Mouse (Mus musculus): ENCODE measurements at regions not wholly inside any gene's neighbourhood (a gene's known extent, or its start where the extent isn't known, plus 50 kb on each side); places are given as distances from the start of the nearest gene placed in this dataset.

DNA sequence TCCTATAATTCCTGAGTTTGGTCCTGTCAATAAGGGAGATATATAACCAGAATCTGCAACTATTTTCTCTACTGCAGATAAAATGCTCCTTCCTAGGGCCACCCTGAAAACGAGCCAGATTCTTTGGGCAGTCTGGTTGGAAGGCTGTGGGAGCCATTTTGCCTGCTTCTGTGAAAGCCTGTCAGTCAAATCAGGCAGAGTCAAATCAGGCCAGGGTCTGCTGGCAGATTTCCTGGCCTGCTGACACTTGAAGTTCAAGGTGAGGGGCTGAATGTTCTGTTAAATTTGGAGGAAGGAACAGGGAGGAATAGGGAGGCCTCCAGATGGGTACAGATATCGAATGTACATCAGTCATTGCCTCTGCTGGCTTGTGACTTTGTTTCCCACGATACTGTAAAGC, 206.0 kb upstream of the Pkn2 start:
- WGBS, result 82% methylated on average over 3 of the region's 3 CpGs
- Histone ChIP-seq H3K4me1 (peaks cover 15% of the 10 kb centered on the region), H3K27me3 (ENCODE audit: low read depth, poor library complexity, severe bottlenecking) (no peaks in the 10 kb centered on the region), H3K9me3 (replicated peaks) (no peaks in the 10 kb centered on the region), H3K36me3 (no peaks in the 10 kb centered on the region), H3K27ac (no peak overlapping the region), H3K4me3 (no peak overlapping the region)
- no peak for DNase-seq (ENCODE audit: low spot score)

DNA sequence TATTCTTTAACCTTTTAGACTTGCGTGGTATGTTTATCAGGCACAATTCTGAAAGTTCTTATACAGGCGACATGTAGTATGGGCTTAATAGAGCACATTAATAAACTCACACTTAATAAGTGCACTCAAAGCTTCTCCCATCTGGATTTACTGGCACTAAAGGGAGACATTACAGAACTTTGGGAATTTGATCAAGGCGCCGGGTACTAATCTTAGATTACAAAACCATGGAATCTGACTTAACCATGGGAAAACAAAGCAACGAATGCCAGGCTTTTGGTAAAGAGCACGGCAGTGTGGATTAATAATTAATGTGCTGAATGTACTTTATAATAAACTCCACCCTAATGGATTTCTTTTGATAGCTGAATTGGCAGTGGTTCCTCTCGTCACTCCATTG, 196.5 kb upstream of the Pkn2 start:
- no peak for DNase-seq (ENCODE audit: low spot score)
- H3K27me3 ChIP-seq (ENCODE audit: low read depth, poor library complexity, severe bottlenecking), result no peaks in the 10 kb centered on the region
- H3K36me3 ChIP-seq, result no peaks in the 10 kb centered on the region
- no peaks in the 10 kb centered on the region for H3K4me1 ChIP-seq
- 96% methylated on average over 7 of the region's 7 CpGs for WGBS
- H3K9me3 ChIP-seq (replicated peaks), result no peaks in the 10 kb centered on the region
- H3K4me3 ChIP-seq, result no peak overlapping the region
- no peak overlapping the region for H3K27ac ChIP-seq

DNA sequence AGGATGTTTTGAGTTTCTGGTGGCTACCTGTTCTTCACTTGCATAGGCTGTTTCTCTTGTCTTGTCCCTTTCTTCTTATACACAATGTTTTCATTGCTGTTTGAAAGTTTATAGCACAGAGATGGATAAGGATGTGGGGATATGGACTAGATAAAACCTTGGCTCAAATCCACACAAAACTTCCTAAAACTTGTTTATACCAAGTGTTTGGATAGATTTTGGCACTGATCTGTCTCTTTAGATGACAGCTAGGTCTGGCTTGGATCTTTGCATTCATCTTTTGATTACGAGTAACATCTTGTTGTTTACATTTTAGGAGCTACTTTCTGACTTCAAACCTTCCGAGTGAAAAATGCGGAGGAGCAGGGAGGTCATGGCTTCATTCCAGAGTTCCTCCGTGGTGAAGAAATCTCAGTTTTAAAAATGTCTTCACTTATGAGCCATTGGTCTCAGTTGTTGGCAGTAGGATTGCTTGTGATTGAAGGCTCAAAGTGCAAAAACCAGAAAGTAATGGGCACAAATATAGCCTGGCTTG, 190.1 kb upstream of the Pkn2 start:
- WGBS, result 93% methylated on average over 4 of the region's 4 CpGs
- Histone ChIP-seq H3K4me1 (no peaks in the 10 kb centered on the region), H3K4me3 (no peak overlapping the region), H3K27ac (no peak overlapping the region), H3K36me3 (no peaks in the 10 kb centered on the region), H3K27me3 (ENCODE audit: low read depth, poor library complexity, severe bottlenecking) (no peaks in the 10 kb centered on the region), H3K9me3 (replicated peaks) (no peaks in the 10 kb centered on the region)
- DNase-seq (ENCODE audit: low spot score), result no peak

DNA sequence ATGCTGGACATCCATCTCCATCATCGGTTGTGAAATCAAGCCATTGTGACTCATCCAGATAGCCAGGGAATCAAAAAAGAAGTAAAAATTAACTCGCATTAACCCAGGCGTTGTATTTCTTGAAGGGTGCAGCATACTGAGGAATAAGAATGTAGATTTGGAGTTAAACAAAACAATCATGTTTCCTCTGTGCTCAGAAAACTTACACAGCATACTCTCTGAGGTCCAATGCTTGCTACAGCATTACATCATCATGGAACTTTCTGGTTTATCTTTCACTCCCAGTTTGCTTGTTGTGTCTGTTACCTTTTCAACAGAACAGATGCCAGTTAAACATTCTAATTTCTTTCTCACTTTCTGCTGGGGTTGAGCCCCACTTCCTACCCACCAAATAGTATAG, 173.1 kb upstream of the Pkn2 start:
- Histone ChIP-seq H3K27me3 (ENCODE audit: low read depth, poor library complexity, severe bottlenecking) (no peaks in the 10 kb centered on the region), H3K4me3 (no peak overlapping the region), H3K9me3 (replicated peaks) (no peaks in the 10 kb centered on the region), H3K27ac (no peak overlapping the region), H3K4me1 (no peaks in the 10 kb centered on the region), H3K36me3 (no peaks in the 10 kb centered on the region)
- 96% methylated on average over 3 of the region's 3 CpGs for WGBS
- no peak for DNase-seq (ENCODE audit: low spot score)

DNA sequence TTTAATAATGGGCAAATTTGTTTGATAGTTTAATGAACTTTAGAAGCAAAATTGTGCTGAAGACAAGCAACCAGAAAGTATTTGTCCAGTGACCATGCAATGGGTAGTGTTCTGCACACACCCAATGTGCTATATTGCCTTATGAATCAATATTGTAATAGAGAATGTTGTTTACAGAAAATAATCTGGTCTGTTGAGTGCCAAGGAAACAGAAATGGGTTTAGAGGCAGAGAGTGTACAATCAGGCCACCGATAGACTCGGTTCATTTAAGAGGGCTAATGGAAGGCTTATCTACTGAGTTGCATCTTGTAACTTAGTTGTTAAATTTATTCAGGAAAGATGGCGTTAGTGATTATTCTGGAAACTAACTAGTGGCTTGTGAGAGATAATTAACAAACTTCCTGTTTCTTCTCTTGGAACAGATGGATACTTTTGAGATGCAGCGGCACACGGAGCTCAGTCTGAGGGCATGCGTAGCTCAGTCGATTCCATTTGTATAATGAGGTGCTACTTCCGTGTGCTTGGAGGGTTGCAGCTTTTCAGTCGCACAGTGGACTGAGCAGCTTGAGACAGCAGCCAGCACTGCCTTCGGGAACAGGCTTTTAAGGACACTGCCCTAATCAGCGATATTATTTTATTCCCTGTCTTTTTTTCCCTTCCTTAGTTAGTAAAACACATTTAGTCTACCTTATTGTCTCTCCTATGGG, 171.6 kb upstream of the Pkn2 start:
- no peak for DNase-seq (ENCODE audit: low spot score)
- no peaks in the 10 kb centered on the region for H3K9me3 ChIP-seq (replicated peaks)
- H3K27me3 ChIP-seq (ENCODE audit: low read depth, poor library complexity, severe bottlenecking), result no peaks in the 10 kb centered on the region
- H3K4me3 ChIP-seq, result no peak overlapping the region
- 76% methylated on average over 11 of the region's 11 CpGs for WGBS
- H3K27ac ChIP-seq, result no peak overlapping the region
- no peaks in the 10 kb centered on the region for H3K36me3 ChIP-seq
- no peaks in the 10 kb centered on the region for H3K4me1 ChIP-seq

DNA sequence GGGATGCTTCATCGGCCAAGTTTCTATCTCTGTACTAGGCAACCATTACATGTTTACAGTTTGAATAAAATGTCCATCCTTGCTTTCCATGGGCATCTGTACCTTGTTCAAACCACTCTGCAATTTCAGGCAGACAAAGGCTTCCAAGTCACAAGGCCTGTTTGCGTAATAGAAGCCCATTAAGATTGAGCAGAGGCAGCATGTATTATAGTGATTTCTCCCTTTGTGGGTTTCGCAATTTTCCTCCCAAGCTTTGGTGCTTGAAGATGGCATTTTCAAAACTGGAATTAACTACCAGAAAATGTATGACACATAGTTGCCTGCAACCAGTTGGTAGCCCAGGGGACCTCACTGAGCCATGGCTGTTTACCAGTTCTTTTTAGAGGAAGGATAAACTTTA, 158.9 kb upstream of the Pkn2 start:
- Histone ChIP-seq H3K36me3 (no peaks in the 10 kb centered on the region), H3K4me3 (no peak overlapping the region), H3K27ac (no peak overlapping the region), H3K27me3 (ENCODE audit: low read depth, poor library complexity, severe bottlenecking) (no peaks in the 10 kb centered on the region), H3K9me3 (replicated peaks) (no peaks in the 10 kb centered on the region), H3K4me1 (no peaks in the 10 kb centered on the region)
- whole genome bisulfite sequencing, result 96% methylated on average over 3 of the region's 3 CpGs
- DNase-seq (ENCODE audit: low spot score), result no peak

DNA sequence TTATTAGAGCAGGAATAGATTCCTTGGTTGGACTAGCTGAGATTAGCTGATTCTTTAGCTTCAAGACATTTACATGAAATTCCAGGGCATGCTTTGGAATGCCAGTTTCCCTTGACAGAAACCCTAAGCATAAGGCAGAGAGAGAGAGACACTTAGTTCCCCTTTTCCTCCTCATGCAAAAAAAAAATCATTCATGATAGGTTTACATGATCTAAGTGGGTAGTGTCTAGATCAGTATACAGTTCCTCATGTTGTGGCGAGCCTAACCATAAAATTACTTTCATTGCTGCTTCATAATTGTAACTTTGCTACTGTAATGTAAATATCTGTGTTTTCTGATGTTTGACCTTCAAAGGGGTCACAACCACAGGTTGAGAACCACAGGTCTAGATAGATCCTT, 154.3 kb upstream of the Pkn2 start:
- no peaks in the 10 kb centered on the region for H3K36me3 ChIP-seq
- no peak for DNase-seq (ENCODE audit: low spot score)
- H3K4me1 ChIP-seq, result no peaks in the 10 kb centered on the region
- H3K27ac ChIP-seq, result no peak overlapping the region
- no peaks in the 10 kb centered on the region for H3K9me3 ChIP-seq (replicated peaks)
- H3K27me3 ChIP-seq (ENCODE audit: low read depth, poor library complexity, severe bottlenecking), result no peaks in the 10 kb centered on the region
- no peak overlapping the region for H3K4me3 ChIP-seq
- 100% methylated on average over 1 of the region's 1 CpGs for WGBS

DNA sequence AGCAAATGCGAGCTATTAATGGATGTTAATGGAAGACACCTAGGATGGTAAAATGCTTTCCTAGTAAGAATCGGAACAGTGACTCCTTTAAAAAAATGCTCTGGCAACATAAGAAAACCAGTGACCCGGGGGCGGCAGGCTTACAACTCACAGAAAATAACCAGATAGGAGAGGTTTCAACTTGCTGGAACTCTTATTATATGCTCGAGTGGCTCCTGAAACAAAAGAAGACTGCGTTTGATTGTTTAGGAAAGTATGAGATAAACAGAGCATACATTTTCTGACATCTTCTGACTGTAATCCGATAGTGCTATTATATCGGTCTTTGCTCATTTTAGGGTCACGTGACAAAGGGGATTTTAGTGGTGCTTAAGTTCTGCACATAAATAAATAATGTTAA, 152.8 kb upstream of the Pkn2 start:
- DNase-seq (ENCODE audit: low spot score), result no peak
- no peak overlapping the region for H3K4me3 ChIP-seq
- no peaks in the 10 kb centered on the region for H3K36me3 ChIP-seq
- H3K4me1 ChIP-seq, result no peaks in the 10 kb centered on the region
- H3K9me3 ChIP-seq (replicated peaks), result no peaks in the 10 kb centered on the region
- H3K27ac ChIP-seq, result no peak overlapping the region
- 86% methylated on average over 9 of the region's 9 CpGs for WGBS
- H3K27me3 ChIP-seq (ENCODE audit: low read depth, poor library complexity, severe bottlenecking), result no peaks in the 10 kb centered on the region

DNA sequence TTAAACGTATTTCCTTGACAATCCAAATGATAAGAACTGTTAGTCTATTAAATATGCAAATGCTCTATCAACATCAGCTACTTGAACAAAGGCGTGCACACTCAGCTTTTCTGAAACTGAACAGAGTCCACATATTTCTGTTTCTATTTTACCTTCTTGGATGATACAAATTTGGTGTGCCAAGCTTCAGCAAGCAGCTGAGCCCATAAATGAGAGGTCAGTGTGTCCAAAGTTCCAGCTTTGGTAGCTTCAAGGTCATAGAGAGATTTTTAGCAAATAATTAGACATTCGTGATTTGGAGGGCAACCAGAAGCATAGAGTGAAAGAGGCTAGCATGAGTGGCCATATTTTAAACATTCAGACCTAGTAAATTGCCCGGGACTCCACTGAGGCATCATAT, 140.7 kb upstream of the Pkn2 start:
- H3K27me3 ChIP-seq (ENCODE audit: low read depth, poor library complexity, severe bottlenecking), result no peaks in the 10 kb centered on the region
- no peaks in the 10 kb centered on the region for H3K4me1 ChIP-seq
- H3K36me3 ChIP-seq, result no peaks in the 10 kb centered on the region
- no peaks in the 10 kb centered on the region for H3K9me3 ChIP-seq (replicated peaks)
- no peak for DNase-seq (ENCODE audit: low spot score)
- no peak overlapping the region for H3K4me3 ChIP-seq
- no peak overlapping the region for H3K27ac ChIP-seq
- WGBS, result 84% methylated on average over 4 of the region's 4 CpGs

DNA sequence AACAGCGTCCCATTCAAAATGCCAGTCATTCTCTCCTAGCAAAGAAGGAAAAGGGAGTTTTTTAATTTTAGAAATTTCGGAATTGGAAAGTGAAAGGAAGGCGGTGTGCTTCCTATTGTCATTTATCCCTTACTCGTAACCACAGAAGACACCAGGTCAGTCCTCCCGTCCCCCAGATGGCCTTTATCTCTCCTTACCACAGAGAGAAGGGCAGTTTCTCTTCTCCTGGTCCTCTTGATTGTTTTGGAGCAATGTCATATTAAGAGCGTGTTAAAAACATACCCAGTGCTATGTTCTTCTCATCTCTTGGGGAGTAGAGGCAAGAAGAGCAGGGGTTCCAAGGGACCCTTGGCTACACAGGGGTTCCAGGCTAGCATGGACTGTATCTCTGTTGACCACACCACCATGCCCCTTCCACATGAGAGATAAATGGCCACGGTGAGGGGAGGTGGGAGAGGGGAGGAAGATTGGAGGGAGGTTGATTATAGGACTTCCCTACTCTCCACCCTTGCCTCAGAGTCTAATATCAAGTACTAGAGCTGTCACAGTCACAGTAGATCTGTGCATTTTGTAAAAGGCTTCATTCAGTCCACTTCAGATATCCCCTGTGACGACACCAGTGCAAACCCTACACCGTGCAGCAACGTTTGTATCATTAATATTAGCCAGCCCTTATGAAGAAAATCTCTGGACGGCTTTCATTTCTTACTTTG, 139.5 kb upstream of the Pkn2 start:
- no peaks in the 10 kb centered on the region for H3K36me3 ChIP-seq
- no peak overlapping the region for H3K27ac ChIP-seq
- no peaks in the 10 kb centered on the region for H3K9me3 ChIP-seq (replicated peaks)
- no peaks in the 10 kb centered on the region for H3K27me3 ChIP-seq (ENCODE audit: low read depth, poor library complexity, severe bottlenecking)
- 89% methylated on average over 11 of the region's 11 CpGs for WGBS
- H3K4me1 ChIP-seq, result no peaks in the 10 kb centered on the region
- no peak for DNase-seq (ENCODE audit: low spot score)
- no peak overlapping the region for H3K4me3 ChIP-seq

DNA sequence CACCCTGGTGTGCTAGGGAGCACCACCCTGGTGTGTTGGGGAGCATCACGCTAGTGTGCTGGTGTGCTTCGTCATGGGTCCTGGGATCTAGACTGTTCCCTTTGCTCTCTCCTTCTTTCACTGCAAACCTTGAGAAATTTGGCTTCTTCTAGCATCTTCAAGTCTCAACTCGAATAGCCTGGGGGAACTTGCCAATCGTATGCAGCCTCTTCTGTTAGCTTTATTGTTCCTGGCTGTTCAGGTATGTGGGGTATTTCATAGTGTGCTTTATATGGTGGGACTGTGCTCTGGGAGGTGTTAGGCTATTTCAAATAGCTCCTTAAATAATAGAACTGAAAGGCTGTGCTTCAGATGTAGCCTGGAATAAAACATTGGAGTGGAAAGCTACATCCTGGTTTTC, 135.7 kb upstream of the Pkn2 start:
- no peak for DNase-seq (ENCODE audit: low spot score)
- H3K27ac ChIP-seq, result no peak overlapping the region
- H3K36me3 ChIP-seq, result no peaks in the 10 kb centered on the region
- WGBS, result 88% methylated on average over 4 of the region's 4 CpGs
- no peak overlapping the region for H3K4me3 ChIP-seq
- no peaks in the 10 kb centered on the region for H3K4me1 ChIP-seq
- H3K27me3 ChIP-seq (ENCODE audit: low read depth, poor library complexity, severe bottlenecking), result no peaks in the 10 kb centered on the region
- H3K9me3 ChIP-seq (replicated peaks), result no peaks in the 10 kb centered on the region

DNA sequence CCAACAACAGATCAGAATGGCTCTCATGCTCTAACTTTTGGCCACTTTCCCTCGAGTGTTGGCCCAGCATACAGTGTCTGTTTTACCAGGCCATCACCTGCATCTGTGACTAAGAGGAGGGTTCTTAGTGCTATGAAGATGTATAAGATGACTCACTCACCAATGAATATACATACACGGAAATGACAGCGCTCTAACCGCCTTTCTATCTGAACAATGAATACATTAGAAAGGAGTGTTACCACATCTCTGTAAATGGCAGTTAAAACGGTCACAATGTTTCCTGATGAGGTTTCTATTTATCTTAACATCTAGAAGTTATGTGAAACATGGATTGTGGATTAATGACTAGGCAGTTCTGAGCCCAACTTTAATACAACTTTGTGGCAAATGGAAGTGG, 135.0 kb upstream of the Pkn2 start:
- Histone ChIP-seq H3K9me3 (replicated peaks) (no peaks in the 10 kb centered on the region), H3K4me1 (no peaks in the 10 kb centered on the region), H3K36me3 (no peaks in the 10 kb centered on the region), H3K4me3 (no peak overlapping the region), H3K27me3 (ENCODE audit: low read depth, poor library complexity, severe bottlenecking) (no peaks in the 10 kb centered on the region), H3K27ac (no peak overlapping the region)
- 93% methylated on average over 5 of the region's 5 CpGs for WGBS
- no peak for DNase-seq (ENCODE audit: low spot score)

DNA sequence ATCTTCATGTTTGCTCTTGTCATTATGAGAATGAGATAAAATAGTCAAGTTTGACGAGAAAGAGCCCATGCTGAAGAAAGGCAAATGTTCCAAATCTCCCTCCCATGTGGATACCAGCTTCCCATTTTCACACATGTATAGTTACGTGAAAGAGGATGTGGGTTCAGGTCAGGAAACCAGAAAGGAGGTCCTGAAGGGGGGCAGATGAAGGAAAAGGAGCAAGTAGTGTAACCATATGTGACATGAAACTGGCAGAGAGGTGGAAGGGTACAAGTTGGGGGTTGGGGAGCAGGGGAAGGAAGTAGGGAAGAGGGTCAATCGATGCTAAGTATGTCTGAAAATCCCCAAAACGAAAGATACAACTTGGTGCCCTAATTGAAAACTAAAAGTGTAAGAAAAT, 132.6 kb upstream of the Pkn2 start:
- no peak for DNase-seq (ENCODE audit: low spot score)
- no peaks in the 10 kb centered on the region for H3K4me1 ChIP-seq
- no peak overlapping the region for H3K27ac ChIP-seq
- WGBS, result 86% methylated on average over 4 of the region's 4 CpGs
- no peaks in the 10 kb centered on the region for H3K27me3 ChIP-seq (ENCODE audit: low read depth, poor library complexity, severe bottlenecking)
- H3K9me3 ChIP-seq (replicated peaks), result no peaks in the 10 kb centered on the region
- H3K36me3 ChIP-seq, result no peaks in the 10 kb centered on the region
- no peak overlapping the region for H3K4me3 ChIP-seq

All from limb, embryonic 10.5 days (tissue).